Mouse (Mus musculus): ENCODE measurements around the gene Elob. TPM values are rescaled to one million over a fixed set of nuclear protein-coding genes. Genes with fewer than 3 reads are reported as not detected.

The Elob gene
- polyA plus RNA-seq, 1 experiment from 2014 or later = 1,165 TPM

GRCm38 (mm10) chr17:23850853-23851749 is 22.2 kb upstream of the Elob start:
- 61% methylated on average over 18 of the region's 19 CpGs for WGBS
- Histone ChIP-seq H3K4me1 (no peaks in the 10 kb centered on the region), H3K4me3 (no peak overlapping the region), H3K27me3 (peaks cover 4% of the 10 kb centered on the region; the same call in 1 of the 2 replicates), H3K9me3 (no peaks in the 10 kb centered on the region), H3K36me3 (no peaks in the 10 kb centered on the region), H3K9ac (replicated peaks) (no peak overlapping the region), H3K4me2 (replicated peaks) (no peak overlapping the region), H3K27ac (replicated peaks) (no peak overlapping the region)
- ATAC-seq (ENCODE audit: low FRiP score, low read depth) = 0 out of 2 replicates have a peak, but pooled peaks have one; percentile 34

GRCm38 (mm10) chr17:23850028-23850427 is 21.1 kb upstream of the Elob start:
- Histone ChIP-seq H3K9me3 (no peaks in the 10 kb centered on the region), H3K9ac (replicated peaks) (no peak overlapping the region), H3K27ac (replicated peaks) (no peak overlapping the region), H3K4me2 (replicated peaks) (no peak overlapping the region), H3K27me3 (peaks cover 4% of the 10 kb centered on the region; the same call in 1 of the 2 replicates), H3K4me3 (no peak overlapping the region), H3K4me1 (no peaks in the 10 kb centered on the region), H3K36me3 (no peaks in the 10 kb centered on the region)
- WGBS = 67% methylated on average over 2 of the region's 2 CpGs
- no peak for ATAC-seq (ENCODE audit: low FRiP score, low read depth)

GRCm38 (mm10) chr17:23843812-23844273 is 14.9 kb upstream of the Elob start, which contains the start of the genes Prss32 and Prss41:
Gene Prss32, plus strand, starts transcription at chr17:23843855.
Gene Prss41, minus strand, starts transcription at chr17:23844172.
- Histone ChIP-seq H3K4me3 (peak within 1 kb of the TSS; percentile 19; the same call in 1 of the 2 replicates), H3K4me1 (no peaks in the 10 kb centered on the region), H3K9ac (replicated peaks) (no peak within 1 kb of the TSS), H3K4me2 (replicated peaks) (peak within 1 kb of the TSS; percentile 38), H3K9me3 (no peaks in the 10 kb centered on the region), H3K36me3 (no peaks in the 10 kb centered on the region), H3K27me3 (peaks cover 20% of the 10 kb centered on the region; the same call in 1 of the 2 replicates), H3K27ac (replicated peaks) (no peak within 1 kb of the TSS)
- WGBS = 14% methylated on average over 19 of the region's 19 CpGs
- 0 out of 2 replicates have a peak, but pooled peaks have one; percentile 47 for ATAC-seq (ENCODE audit: low FRiP score, low read depth)

GRCm38 (mm10) chr17:23843141-23843811 is 14.3 kb upstream of the Elob start:
- ATAC-seq (ENCODE audit: low FRiP score, low read depth) = no peak
- no peak overlapping the region for H3K4me3 ChIP-seq
- 46% methylated on average over 23 of the region's 23 CpGs for WGBS
- H3K4me2 ChIP-seq (replicated peaks) = peak overlapping the region; percentile 38; the same call in 1 of the 2 replicates
- H3K4me1 ChIP-seq = no peaks in the 10 kb centered on the region
- no peaks in the 10 kb centered on the region for H3K36me3 ChIP-seq
- H3K9me3 ChIP-seq = no peaks in the 10 kb centered on the region
- peaks cover 20% of the 10 kb centered on the region; the same call in 1 of the 2 replicates for H3K27me3 ChIP-seq
- H3K27ac ChIP-seq (replicated peaks) = no peak overlapping the region
- H3K9ac ChIP-seq (replicated peaks) = no peak overlapping the region

- Histone ChIP-seq H3K27ac (replicated peaks) (no peak overlapping the region), H3K27me3 (peaks cover 16% of the 10 kb centered on the region; the same call in 1 of the 2 replicates), H3K4me3 (no peak overlapping the region), H3K36me3 (no peaks in the 10 kb centered on the region), H3K9me3 (no peaks in the 10 kb centered on the region), H3K4me2 (replicated peaks) (no peak overlapping the region), H3K4me1 (no peaks in the 10 kb centered on the region), H3K9ac (replicated peaks) (no peak overlapping the region)
- peak; percentile 35; the same call in 1 of the 2 replicates for ATAC-seq (ENCODE audit: low FRiP score, low read depth)
- 29% methylated on average over 4 of the region's 4 CpGs for WGBS
Observed at GRCm38 (mm10) chr17:23841145-23841544, 12.2 kb upstream of the Elob start.

GRCm38 (mm10) chr17:23836006-23836575 is 7.2 kb upstream of the Elob start, which contains the start of gene Prss33:
Gene Prss33, minus strand, starts transcription at chr17:23836056.
- no peak for ATAC-seq (ENCODE audit: low FRiP score, low read depth)
- 51% methylated on average over 8 of the region's 8 CpGs for WGBS
- Histone ChIP-seq H3K9me3 (no peaks in the 10 kb centered on the region), H3K36me3 (no peaks in the 10 kb centered on the region), H3K4me1 (no peaks in the 10 kb centered on the region), H3K4me3 (no peak within 1 kb of the TSS), H3K9ac (replicated peaks) (0 out of 2 replicates have a peak within 1 kb of the TSS, but pooled peaks have one; percentile 11), H3K27ac (replicated peaks) (0 out of 2 replicates have a peak within 1 kb of the TSS, but pooled peaks have one; percentile 25), H3K27me3 (peaks cover 41% of the 10 kb centered on the region), H3K4me2 (replicated peaks) (no peak within 1 kb of the TSS)

- H3K27ac ChIP-seq (replicated peaks) = no peak overlapping the region
- H3K36me3 ChIP-seq = peaks cover 12% of the 10 kb centered on the region
- no peaks in the 10 kb centered on the region for H3K9me3 ChIP-seq
- peaks cover 46% of the 10 kb centered on the region for H3K27me3 ChIP-seq
- no peak overlapping the region for H3K9ac ChIP-seq (replicated peaks)
- no peak overlapping the region for H3K4me2 ChIP-seq (replicated peaks)
- peaks cover 14% of the 10 kb centered on the region for H3K4me1 ChIP-seq
- no peak overlapping the region for H3K4me3 ChIP-seq
- 96% methylated on average over 1 of the region's 1 CpGs for WGBS
- ATAC-seq (ENCODE audit: low FRiP score, low read depth) = no peak
Observed at GRCm38 (mm10) chr17:23831201-23831600, 2.3 kb upstream of the Elob start.

GRCm38 (mm10) chr17:23828271-23829001 is 500 bp downstream of the Elob start:
- Histone ChIP-seq H3K4me3 (peak overlapping the region; percentile 82), H3K4me2 (replicated peaks) (peak overlapping the region; percentile 83), H3K9me3 (no peaks in the 10 kb centered on the region), H3K36me3 (peaks cover 39% of the 10 kb centered on the region), H3K27ac (replicated peaks) (peak overlapping the region; percentile 95), H3K9ac (replicated peaks) (peak overlapping the region; percentile 81), H3K27me3 (peaks cover 24% of the 10 kb centered on the region), H3K4me1 (peaks cover 14% of the 10 kb centered on the region)
- peak; percentile 77 for ATAC-seq (ENCODE audit: low FRiP score, low read depth)
- under 1% methylated on average over 47 of the region's 47 CpGs for WGBS

- H3K27me3 ChIP-seq = peaks cover under 1% of the 10 kb centered on the region; the same call in 1 of the 2 replicates
- H3K4me2 ChIP-seq (replicated peaks) = no peak overlapping the region
- H3K4me3 ChIP-seq = no peak overlapping the region
- H3K9me3 ChIP-seq = no peaks in the 10 kb centered on the region
- H3K27ac ChIP-seq (replicated peaks) = no peak overlapping the region
- no peak for ATAC-seq (ENCODE audit: low FRiP score, low read depth)
- H3K4me1 ChIP-seq = peaks cover 14% of the 10 kb centered on the region
- H3K36me3 ChIP-seq = peaks cover 67% of the 10 kb centered on the region
- WGBS = 86% methylated on average over 4 of the region's 4 CpGs
- H3K9ac ChIP-seq (replicated peaks) = no peak overlapping the region
Observed at GRCm38 (mm10) chr17:23825591-23825990, 3.3 kb downstream of the Elob start.

GRCm38 (mm10) chr17:23823614-23824013 is 5.3 kb downstream of the Elob start:
- Histone ChIP-seq H3K27ac (replicated peaks) (no peak overlapping the region), H3K4me1 (peaks cover 14% of the 10 kb centered on the region), H3K9me3 (peaks cover 7% of the 10 kb centered on the region; the same call in 1 of the 2 replicates), H3K9ac (replicated peaks) (no peak overlapping the region), H3K27me3 (no peaks in the 10 kb centered on the region), H3K4me2 (replicated peaks) (no peak overlapping the region), H3K4me3 (no peak overlapping the region), H3K36me3 (peaks cover 87% of the 10 kb centered on the region)
- ATAC-seq (ENCODE audit: low FRiP score, low read depth) = no peak
- 96% methylated on average over 12 of the region's 12 CpGs for WGBS

- H3K27me3 ChIP-seq = no peaks in the 10 kb centered on the region
- H3K36me3 ChIP-seq = peaks cover 93% of the 10 kb centered on the region
- H3K4me1 ChIP-seq = peaks cover 11% of the 10 kb centered on the region
- no peak overlapping the region for H3K9ac ChIP-seq (replicated peaks)
- ATAC-seq (ENCODE audit: low FRiP score, low read depth) = no peak
- H3K9me3 ChIP-seq = peaks cover 13% of the 10 kb centered on the region
- no peak overlapping the region for H3K4me2 ChIP-seq (replicated peaks)
- H3K4me3 ChIP-seq = no peak overlapping the region
- no peak overlapping the region for H3K27ac ChIP-seq (replicated peaks)
- 83% methylated on average over 16 of the region's 16 CpGs for WGBS
Observed at GRCm38 (mm10) chr17:23823018-23823417, 5.9 kb downstream of the Elob start.

All from midbrain, embryonic 12.5 days (tissue).